Mouse (Mus musculus): ENCODE results near the gene 1700034J05Rik.

Gene 1700034J05Rik

DNA sequence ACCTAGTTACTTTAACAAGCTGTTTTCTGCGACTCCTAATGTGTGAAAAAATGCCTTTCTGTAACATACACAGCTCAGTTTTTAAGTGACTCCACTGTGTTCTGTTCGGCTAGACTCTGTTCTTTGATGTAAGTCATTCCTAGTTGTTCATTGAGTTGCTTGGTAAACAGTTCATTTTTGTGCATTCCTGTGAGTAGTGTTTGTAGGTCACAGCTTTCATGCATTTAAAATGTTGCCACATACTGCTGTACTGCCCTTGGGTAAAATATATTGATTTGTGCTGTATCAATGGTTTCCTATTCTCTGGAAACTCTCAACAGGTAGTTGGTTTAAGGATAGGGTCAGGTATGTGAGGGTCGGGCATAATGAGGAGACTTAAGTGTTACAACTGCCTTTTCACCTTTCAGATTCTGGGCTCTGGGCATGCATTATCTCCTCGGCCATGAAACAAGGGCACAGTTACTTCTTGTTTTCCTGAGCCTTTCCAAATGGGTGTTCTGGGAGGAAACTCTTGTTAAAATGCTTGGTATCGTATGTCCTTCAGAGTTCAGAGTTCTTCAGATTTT, 27.7 kb downstream of the 1700034J05Rik start:
- DNase-seq (ENCODE audit: low read depth, low spot score): no peak

DNA sequence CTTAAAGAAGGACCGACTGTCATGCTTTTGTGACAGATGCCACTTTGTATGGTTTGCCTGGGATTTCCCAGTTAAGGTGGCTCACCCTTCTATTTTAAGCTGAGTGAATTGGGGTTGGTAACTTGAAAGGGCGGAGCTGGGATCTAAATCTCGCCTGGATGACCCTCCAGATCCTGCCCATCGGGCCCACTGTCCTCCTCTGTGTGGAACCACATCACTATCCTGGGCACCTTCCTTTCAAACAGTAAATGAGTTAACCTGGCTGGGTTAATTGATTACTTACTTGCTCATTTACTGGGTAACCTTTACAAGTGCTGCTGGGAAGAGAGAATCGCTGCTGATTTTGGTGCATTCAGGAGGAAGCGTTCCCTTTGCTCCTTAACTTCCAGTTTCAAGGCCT, 35.9 kb downstream of the 1700034J05Rik start:
- no peak for DNase-seq (ENCODE audit: low read depth, low spot score)

GRCm38 (mm10) chr6:146917396-146917795, 36.8 kb downstream of the 1700034J05Rik start:
- DNase-seq (ENCODE audit: low read depth, low spot score): no peak

DNA sequence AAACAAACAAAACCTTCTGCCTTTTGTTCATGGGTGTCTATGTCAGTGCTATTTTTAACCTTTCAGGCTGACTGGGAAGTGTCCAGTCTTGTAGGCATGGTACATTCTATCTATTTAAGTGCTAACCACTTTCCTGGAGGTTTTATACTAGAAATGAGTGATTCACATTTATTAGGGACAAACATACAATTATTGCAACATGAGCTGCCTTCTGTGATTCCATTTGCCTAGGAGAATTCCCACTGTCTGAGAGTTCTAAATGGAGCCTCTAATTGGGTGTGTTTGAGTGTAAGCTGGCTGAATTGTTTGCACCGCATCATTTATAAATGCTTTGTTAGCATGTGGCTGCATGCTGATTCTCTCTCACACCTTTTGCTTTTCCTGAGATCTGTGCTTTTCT, 38.4 kb downstream of the 1700034J05Rik start:
- no peak for DNase-seq (ENCODE audit: low read depth, low spot score)

GRCm38 (mm10) chr6:146913489-146914198, 40.6 kb downstream of the 1700034J05Rik start:
- no peak for DNase-seq (ENCODE audit: low read depth, low spot score)

DNA sequence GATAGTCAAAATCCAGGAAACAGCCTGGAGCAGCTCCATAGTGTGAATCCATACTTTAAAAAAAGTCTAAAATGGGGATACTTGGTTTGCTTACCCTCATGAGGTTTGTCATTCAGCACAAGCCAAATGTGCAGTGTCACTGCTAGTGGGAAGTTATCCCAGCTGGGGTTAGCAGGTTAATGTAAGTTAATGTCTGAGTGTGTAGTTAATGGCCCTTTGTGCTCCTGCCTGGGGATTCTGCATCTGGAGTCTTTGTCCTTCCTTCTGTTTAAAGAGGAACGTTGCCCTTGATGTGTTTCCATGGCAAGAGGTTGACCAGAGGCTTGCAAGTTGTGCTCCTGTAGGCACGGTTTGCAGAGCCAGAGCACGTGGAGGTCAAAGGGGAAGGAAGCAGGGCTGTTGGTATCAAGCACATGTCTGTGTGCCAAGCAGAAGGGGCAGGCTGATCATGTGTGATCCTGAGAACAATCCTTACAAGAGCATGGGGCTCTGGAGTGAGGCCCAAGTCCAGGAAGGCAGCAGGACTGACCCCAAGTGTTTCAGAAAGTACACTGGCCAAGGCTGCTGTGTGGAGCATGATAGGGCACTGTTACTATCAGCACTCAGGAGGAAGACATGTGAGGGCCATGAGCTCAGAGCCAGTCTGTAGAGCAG, 41.3 kb downstream of the 1700034J05Rik start:
- DNase-seq (ENCODE audit: low read depth, low spot score): peak; percentile 74

DNA sequence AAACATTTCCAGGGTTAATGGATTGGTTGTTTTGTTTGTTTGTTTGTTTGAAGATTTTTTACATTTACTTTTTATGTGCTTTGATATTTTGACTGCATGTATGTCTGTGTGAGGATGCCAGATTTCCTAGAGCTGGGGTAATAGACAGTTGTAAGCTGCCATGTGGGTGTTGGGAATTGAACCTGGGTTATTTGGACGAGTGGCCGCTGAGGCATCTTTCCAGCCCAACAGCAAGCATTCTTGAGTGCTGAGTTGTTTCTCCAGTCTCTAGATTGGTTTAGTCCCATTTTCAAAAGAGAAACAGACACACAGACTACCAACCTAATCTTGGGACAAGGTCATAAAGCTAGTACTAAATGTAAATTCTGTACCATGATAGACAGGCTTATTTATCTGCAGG, 43.4 kb downstream of the 1700034J05Rik start:
- no peak for DNase-seq (ENCODE audit: low read depth, low spot score)

DNA sequence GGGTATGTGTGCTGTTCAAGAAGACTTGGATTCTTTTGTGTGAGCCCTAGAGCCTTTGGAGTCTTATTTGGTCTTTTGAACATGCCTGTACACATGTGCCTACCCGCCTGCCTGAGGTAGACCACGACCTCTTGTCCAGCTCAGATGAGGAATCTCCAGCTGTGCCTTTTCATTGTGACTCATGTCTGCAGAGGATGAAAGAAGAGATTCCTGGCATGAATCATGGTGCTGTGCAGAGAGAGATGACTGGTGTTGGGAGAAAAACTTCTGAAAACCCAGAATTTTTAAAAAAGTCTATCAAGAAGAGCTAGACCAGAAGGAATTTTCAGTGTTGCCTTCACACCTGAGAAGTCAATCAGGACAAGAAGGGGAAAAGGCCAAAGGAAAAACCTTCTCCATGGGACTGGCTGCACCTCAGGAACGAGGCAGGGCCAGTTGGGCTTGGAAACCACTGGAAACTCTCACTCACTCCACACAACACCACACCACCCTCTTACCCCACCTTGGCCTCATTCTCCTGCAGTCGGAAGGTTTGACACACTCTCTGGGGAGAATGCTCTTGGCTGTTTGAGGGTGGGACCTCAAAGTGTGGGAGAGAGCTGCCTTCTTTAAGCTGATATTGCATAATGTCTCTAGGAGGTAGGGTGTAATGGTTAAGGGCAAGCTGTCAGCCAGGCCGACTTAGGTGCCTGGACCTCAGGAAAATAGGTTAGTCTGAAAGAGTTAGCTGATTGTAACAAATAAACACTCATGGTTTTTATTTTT, 44.3 kb downstream of the 1700034J05Rik start:
- no peak for DNase-seq (ENCODE audit: low read depth, low spot score)

GRCm38 (mm10) chr6:146908801-146909200, 45.4 kb downstream of the 1700034J05Rik start:
- no peak for DNase-seq (ENCODE audit: low read depth, low spot score)

DNA sequence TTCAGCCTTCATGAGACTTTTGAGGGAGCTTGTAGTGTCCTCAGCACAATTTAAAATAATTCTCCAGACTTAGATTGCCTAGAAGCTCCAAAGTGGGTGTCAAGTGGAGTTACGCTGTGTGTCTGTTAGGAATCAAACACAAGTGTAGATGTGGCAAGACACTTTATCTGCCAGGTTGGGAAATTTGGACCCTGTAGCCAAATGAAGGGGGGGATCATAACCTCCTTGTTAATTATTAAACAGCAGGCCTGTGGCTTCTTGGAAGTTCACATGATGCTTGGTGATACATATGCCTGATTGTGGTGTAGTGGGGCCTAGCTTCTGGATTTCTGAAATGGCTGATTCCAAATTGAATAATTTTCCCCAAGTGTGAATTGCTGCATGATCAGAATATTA, 46.4 kb downstream of the 1700034J05Rik start:
- no peak for DNase-seq (ENCODE audit: low read depth, low spot score)

DNA sequence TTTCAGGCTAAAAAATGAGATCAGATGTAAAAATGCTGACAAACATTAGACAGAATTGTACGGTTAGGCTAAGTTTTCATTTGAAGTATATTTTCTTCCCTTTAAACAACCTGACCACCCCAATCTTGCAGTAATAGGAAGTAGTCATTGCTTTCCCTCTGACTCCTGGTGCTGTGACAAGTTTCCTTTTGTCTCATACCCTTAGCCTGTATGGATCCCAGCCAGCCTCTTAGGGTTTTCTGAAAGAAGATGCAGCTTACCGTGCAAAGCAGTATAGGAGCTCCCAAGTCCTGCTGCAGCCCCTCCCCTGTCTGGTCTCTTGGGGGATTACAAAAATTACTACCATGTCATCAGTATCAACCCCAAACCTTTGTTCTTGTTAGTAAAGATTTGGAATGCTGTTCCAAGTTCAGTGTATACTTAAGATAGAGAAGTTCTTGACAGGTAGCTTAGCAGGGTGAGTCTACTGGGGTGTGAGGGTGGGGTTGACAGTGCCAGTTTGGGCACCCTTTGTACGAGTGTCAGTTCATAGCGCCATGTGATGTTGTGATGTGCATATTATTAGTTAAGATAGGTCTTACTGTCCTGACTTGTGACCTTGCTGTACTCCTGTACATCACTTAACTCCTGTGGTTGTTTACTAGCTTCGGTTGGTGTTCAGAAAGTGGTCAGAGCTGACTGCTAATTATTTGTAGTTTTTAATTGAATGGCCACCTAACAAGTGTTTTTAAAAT, 47.0 kb downstream of the 1700034J05Rik start:
- no peak for DNase-seq (ENCODE audit: low read depth, low spot score)

DNA sequence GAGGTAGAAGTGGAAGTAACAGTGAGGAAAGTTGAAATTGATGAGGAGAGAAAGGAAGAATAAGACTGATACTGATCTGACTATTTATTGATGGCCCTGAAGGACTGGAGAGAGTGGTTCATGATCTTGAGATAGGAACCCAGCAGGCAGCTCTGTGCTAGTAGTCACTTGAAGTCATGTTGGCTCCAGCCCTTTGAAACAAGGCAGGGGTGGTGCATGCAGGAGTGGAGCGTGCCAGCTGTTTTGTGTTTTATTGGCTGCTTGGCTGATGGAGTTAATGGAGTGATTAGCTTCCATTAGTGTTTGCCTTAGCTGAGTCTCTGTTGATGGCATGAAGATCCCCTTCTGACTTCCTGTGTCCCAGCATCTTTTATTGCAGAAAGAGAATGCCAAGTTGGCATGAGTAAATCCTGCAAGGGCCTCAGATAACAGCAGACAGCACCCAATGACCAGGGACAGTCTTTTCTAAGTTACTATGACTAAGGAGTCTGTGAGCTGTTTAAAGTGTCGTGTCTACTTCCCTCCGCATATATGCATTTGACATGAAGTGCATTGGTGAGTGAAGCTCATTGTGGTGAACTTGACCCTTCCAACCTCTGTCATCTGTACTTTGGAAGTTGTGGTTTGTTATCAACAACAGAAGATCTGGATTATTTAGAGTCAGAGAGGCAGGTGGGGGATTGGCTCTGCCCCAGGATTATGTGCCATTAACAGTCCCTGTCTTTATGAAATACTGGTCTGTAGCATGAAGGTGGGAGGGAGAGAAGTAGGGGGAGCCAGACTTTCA, 48.0 kb downstream of the 1700034J05Rik start:
- DNase-seq (ENCODE audit: low read depth, low spot score): no peak

GRCm38 (mm10) chr6:146904707-146905106, 49.5 kb downstream of the 1700034J05Rik start:
- no peak for DNase-seq (ENCODE audit: low read depth, low spot score)

DNA sequence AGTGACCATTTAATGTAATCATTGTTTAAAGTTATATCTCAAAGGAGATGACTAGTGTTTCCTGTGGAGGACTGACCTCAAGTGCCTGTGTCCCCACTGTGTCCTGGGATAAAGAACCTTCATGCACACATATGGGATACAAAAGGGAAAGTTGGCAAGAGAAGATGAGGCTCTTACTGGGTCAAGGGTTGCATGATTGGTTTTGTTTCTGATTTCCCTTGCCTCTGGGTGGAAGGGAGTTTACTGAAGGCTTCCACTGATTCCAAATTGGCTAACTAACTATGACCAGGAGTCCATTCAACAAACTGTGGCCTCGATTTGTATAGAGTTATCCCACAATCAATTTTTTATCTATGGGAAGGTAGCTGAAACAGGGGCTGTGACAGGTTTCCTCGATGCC, 50.6 kb downstream of the 1700034J05Rik start:
- DNase-seq (ENCODE audit: low read depth, low spot score): no peak

DNA sequence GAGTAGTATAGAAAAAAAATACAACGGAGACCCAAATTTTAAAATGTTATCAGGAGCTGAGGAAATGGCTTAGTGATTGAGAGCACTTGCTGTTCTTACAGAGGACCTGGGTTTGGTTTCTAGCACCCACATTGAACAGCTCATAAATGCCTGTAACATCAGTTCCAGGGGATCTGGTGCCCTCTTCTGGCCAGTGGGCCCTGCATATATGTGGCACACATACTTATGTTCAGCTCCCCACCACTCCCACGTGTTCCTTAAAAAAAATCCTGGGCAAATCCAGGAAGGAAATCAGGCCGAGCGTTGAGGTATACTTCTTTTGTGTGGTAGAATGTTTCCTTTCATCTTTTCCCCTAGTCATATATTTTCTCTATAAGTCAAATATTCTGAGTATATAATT, 52.3 kb downstream of the 1700034J05Rik start:
- peak; percentile 35 for DNase-seq (ENCODE audit: low read depth, low spot score)
